Mouse (Mus musculus): ENCODE data around the gene Vmn1r74.
"Not testable (repeated sequence)": the region's sequence is repeated elsewhere in the genome, so short reads cannot be mapped to it uniquely, and the experiment has no call there.

Vmn1r74 gene

DNA sequence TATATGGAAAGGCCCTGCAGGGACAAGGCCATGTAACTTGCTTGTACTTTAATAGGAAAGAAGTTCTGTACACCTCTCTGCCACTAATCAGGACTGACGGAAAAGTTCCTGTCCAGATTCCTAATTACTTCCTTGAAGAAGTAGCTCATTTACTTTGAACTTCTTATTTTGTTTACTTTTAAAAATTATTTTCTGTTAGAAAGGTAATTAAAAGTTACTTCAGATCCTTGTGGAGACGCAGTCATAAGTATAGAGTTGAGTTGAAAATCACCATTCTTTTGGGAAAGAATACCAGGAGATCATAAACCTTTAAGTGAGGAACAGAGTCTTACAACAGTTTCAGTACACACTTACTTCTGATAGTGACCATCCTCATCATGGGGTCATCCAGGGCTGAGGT is at the start of gene Vmn1r74:
Vmn1r74 (plus strand) TSS at position 301 of the 400 bp plus-strand sequence.
- DNase-seq (ENCODE audit: low read depth, low spot score), result no peak

DNA sequence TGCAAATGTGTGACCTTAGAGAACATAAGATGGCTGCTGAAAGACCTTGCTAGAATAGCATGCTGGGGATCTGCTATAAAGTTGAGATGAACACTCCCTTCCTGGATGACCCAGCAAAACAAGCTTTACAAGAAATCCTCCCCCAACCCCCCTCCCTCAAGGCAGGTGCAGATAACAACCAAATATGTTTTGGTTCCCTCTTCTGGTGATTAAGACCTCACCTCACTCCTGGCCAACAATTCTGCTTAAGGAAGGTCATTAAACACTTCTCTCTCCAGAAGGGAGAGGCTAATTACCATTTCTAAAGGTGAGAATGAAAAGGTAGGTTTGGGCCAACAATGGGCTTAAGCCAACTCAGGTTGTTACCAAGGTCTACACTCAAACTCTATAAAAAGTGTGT is 20.0 kb upstream of the Vmn1r74 start:
- DNase-seq (ENCODE audit: low read depth, low spot score), result no peak

DNA sequence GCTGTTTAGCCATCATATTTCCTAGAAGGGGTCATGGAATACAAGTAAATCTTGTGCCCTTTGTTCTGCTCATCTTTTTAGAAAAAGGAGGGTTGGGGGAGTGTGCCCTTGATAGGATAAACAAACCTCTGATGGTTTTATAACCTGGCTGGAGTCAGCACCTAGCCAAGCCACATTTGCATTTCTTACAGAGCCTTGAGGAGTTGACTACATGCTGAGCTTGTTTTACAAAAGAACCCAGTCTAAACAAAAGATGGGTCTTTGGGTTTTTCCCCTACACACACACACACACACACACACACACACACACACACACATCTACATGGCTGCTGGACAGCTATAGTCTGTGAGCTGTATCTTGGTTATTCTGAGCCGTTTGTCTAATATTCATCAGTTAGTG is 11.6 kb upstream of the Vmn1r74 start:
- no peak for DNase-seq (ENCODE audit: low read depth, low spot score)

DNA sequence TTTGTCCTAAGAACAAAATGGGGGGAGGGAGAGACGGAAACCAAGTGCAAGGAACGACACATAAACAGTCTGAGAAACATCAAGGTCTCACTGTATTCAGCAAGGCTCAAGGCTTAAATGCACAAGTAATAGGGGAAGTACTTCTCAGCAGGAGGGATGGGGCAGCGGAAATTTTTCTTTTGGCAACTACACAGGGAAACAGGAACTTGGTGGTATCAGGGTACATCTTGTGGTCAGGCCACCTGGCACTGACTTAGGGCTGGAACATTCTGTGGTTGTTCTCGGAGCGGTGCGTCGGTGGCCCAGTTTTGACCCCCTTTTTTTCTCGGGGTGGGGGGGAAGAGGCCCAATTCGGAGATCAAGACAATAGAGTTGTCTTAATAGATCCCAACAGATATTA is 10.5 kb upstream of the Vmn1r74 start:
- not testable (repeated sequence) for DNase-seq (ENCODE audit: low read depth, low spot score)

DNA sequence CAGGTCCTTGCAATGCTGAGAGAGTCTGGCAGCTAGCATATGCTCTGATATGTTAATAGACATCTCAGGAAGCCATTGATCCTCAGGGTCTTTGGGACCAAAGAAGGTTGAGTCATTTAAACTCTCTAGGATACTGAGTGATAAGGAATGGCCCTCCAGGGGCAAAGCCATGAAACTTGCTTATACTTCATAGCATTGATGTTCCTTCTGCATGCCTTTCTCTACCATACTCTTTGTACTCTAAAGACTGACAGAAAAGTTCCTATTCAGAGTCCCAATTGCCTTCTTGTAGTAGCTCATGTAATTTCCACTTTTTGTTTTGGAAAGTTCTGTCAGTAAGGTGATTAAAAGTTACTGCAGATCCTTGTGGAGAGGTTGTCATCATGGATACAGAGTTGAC is 40.5 kb downstream of the Vmn1r74 start, which contains the start of gene Vmn1r75:
Vmn1r75 (plus strand) TSS at position 301 of the 400 bp plus-strand sequence.
- no peak for DNase-seq (ENCODE audit: low read depth, low spot score)
